Mouse (Mus musculus) T-cell, adult 2 months (primary cell): ENCODE results near the gene Plin5.
A peak's percentile ranks its signal among the peaks of the same experiment; 100 is the strongest.

Experiments used
- DNase-seq: peaks from one replicate; pipeline ENCODE4 v3.0.0; 2022; ENCODE audit warnings: low spot score

The Plin5 gene

GRCm38 (mm10) chr17:56133457-56134363 lies 16.3 kb upstream of the Plin5 start:
- no peak for DNase-seq

- DNase-seq = peak; percentile 74
Observed at GRCm38 (mm10) chr17:56132661-56133060, 15.3 kb upstream of the Plin5 start.

GRCm38 (mm10) chr17:56131814-56132213 lies 14.4 kb upstream of the Plin5 start:
- peak; percentile 66 for DNase-seq

- no peak for DNase-seq
Observed at GRCm38 (mm10) chr17:56131136-56131535, 13.7 kb upstream of the Plin5 start.

DNA sequence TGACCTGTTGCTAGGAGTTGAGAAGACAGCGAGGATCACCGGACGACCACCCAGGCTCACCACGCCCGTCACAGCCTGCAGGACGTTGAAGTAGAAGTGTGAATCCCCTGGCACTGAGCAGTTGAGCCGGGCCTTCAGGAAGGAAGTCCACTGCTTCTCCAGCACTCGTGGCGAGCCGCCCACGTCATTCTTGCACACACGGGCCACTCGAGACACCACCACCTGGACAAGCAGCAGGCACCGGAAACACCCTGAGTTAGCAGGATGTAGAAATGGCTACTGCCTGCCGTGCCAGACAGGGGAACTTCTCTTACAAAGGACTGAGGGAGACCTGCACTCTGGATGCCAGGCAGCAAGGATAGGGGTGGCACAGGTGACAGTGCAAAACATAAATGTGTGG lies 10.8 kb upstream of the Plin5 start:
- DNase-seq = no peak

DNA sequence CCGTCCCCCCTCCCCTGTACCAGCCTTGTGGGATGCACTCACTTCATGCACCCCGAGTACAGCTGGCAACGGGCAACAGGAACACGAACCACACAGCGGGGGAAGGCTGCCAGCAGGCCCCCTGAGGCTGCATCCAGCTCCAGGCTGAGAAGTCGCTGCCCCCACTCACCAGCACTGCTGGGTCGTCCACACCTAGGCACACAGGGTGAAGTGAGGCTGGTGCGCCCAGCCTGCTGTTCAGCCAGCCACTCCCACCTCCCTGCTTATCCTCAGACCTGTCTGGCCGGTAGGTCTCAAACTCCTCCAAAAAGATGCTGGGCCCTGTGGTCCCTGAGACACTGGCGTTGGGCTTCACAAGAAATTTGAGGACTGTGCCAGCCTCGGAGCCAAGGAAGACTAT lies 8.8 kb upstream of the Plin5 start:
- no peak for DNase-seq

GRCm38 (mm10) chr17:56125276-56125630 lies 7.9 kb upstream of the Plin5 start:
- DNase-seq = no peak

GRCm38 (mm10) chr17:56124377-56125275 lies 7.2 kb upstream of the Plin5 start:
- DNase-seq = peak; percentile 39

- DNase-seq = no peak
Observed at GRCm38 (mm10) chr17:56123681-56124340, 6.4 kb upstream of the Plin5 start.

- no peak for DNase-seq
Observed at GRCm38 (mm10) chr17:56123161-56123560, 5.8 kb upstream of the Plin5 start.

GRCm38 (mm10) chr17:56121826-56122225 lies 4.4 kb upstream of the Plin5 start, which contains the start of gene Lrg1:
TSS of gene Lrg1 (minus strand) at chr17:56122001.
- no peak for DNase-seq

- DNase-seq = no peak
Observed at GRCm38 (mm10) chr17:56119981-56120880, 2.8 kb upstream of the Plin5 start.

DNA sequence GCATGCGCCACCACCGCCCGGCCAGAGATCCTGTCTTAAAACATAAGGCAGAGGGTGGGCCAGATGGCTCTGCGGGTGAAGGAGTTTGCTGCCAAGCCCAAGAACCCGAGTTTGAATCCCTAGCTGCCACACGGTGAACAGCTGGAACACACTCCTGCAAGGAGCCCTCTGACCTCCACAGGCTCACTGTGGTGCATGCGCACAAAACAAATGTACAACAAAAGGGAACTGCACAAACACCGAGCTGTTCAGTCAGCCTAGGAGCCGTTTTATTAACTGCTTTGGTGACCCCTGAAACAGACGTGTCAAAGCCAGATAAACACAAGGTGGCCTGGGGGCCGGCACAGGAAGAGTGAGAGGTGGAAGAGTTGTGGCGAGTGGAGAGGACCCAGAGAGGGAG lies 2.0 kb upstream of the Plin5 start:
- no peak for DNase-seq

GRCm38 (mm10) chr17:56116193-56116592 lies 1.2 kb downstream of the Plin5 start:
- DNase-seq = no peak

DNA sequence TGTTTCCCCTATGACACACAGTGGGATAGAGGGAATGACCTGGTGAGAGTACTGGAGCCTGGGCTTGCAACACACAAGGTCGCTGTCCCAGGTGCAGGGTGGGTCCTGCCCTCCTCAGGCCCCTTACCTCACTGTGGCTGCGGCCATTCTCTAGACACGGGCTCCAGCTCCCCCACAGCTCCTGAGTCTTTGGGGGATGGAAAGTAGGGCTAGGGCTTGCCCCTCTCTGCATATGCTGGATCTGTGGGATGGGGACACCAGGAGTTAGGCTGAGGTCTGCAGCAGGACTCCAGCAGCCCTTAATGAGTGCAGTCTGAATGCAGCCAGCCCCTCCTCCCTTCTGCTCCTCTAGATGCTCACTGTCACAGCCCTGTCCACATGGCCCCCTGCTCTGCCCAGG lies 4.7 kb downstream of the Plin5 start:
- DNase-seq = no peak

GRCm38 (mm10) chr17:56111864-56112263 lies 5.5 kb downstream of the Plin5 start:
- peak; percentile 52 for DNase-seq

DNA sequence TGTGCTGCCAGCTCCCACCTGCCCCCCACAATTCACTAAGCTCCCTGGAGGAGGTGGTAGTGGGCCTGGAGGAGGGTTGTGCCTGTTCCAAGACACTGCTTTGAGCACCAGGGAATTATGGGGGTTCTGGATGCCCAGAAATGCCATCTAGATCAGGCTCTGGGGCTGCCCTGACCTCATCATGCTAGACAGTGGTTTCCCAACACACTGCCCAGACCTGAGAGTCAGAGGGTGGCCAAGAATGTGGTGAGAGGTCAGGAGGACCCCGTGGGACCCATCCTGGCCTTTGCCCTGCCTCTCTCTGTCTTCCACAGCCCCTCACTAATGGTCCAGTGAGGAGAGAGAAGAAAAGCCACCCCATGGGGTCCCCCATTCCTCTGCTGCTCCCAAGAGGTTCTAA lies 6.4 kb downstream of the Plin5 start:
- no peak for DNase-seq

GRCm38 (mm10) chr17:56110571-56110970 lies 6.8 kb downstream of the Plin5 start:
- no peak for DNase-seq

GRCm38 (mm10) chr17:56109219-56110051 lies 8.0 kb downstream of the Plin5 start, which contains the start of gene Plin4:
TSS of gene Plin4 (minus strand) at chr17:56109803.
- no peak for DNase-seq

- DNase-seq = no peak
Observed at GRCm38 (mm10) chr17:56108334-56109044, 8.9 kb downstream of the Plin5 start.
